Mouse (Mus musculus) CH12.LX (cell line): ENCODE measurements around the gene Tfap2e. TPM values are rescaled to one million over a fixed set of nuclear protein-coding genes. Genes with fewer than 3 reads are reported as not detected.

Source experiments
- DNase-seq: peaks from one replicate; pipeline ENCODE4 v3.0.0-alpha.2; 2013; ENCODE audit errors: extremely low read depth
- H3K27ac ChIP-seq: 2 replicates; pipeline ENCODE4 v1.5.1; 2012; ENCODE audit warnings: low read depth, mild to moderate bottlenecking, control low read depth, moderate library complexity; ENCODE audit not compliant: insufficient read depth
- H3K27me3 ChIP-seq: replicated peaks from 2 replicates; pipeline ENCODE3; 2012; ENCODE audit warnings: inconsistent platforms
- H3K36me3 ChIP-seq, 2 experiments: replicated peaks in 1 of 2; 2 replicates each; pipeline versions ENCODE3 to v1.6.1; 2012; ENCODE audit warnings: inconsistent platforms in 1 of 2, low read length in 1 of 2, mild to moderate bottlenecking in 1 of 2, mixed read lengths in 1 of 2, moderate library complexity in 1 of 2; ENCODE audit not compliant: control insufficient read depth in 1 of 2, insufficient read depth in 1 of 2
- H3K4me1 ChIP-seq, 2 experiments: 2 replicates each; pipeline ENCODE4 v1.6.1; 2012; ENCODE audit warnings: inconsistent platforms in 1 of 2, moderate library complexity in 1 of 2; ENCODE audit not compliant: insufficient read depth in 2 of 2, control insufficient read depth in 1 of 2
- H3K4me2 ChIP-seq: 2 replicates; pipeline ENCODE4 v1.6.1; 2012; ENCODE audit warnings: low read depth, mild to moderate bottlenecking, control low read depth; ENCODE audit not compliant: poor library complexity, insufficient read depth, severe bottlenecking
- H3K4me3 ChIP-seq, 3 experiments: fragments of 150-350 bp in 1 of 3; sonication (generic) in 1 of 3; replicated peaks in 1 of 3; 2 replicates each; pipeline versions ENCODE3 to v1.5.1; 2011 to 2012; ENCODE audit warnings: low read depth in 2 of 3, low read length in 2 of 3, mild to moderate bottlenecking in 2 of 3, moderate library complexity in 2 of 3, control low read depth in 1 of 3, improper control_type of control experiment in 1 of 3, inconsistent platforms in 1 of 3, mixed read lengths in 1 of 3; ENCODE audit not compliant: poor library complexity in 1 of 3
- H3K79me2 ChIP-seq: replicated peaks from 2 replicates; pipeline ENCODE4 v1.6.1; 2012; ENCODE audit warnings: mild to moderate bottlenecking, moderate library complexity; ENCODE audit not compliant: control insufficient read depth, poor library complexity, insufficient read depth, severe bottlenecking; ENCODE audit errors: extremely low read depth
- H3K9ac ChIP-seq: 2 replicates; pipeline ENCODE4 v1.6.1; 2012; ENCODE audit warnings: low read depth, mild to moderate bottlenecking, control low read depth, moderate library complexity; ENCODE audit not compliant: insufficient read depth
- H3K9me3 ChIP-seq: replicated peaks from 2 replicates; pipeline ENCODE3; 2012; ENCODE audit warnings: low read length, inconsistent platforms, mixed read lengths
- EP300 ChIP-seq: IDR thresholded peaks from 2 replicates; pipeline ENCODE4 v1.6.1; 2011; ENCODE audit warnings: low read length, improper control_type of control experiment
- JUND ChIP-seq: conservative IDR thresholded peaks from 2 replicates; pipeline ENCODE4 v1.6.1; 2011; ENCODE audit warnings: low read depth, low read length, improper control_type of control experiment
- MAZ ChIP-seq: IDR thresholded peaks from 2 replicates; pipeline ENCODE4 v1.6.1; 2012; ENCODE audit warnings: low read depth, mild to moderate bottlenecking, inconsistent platforms, low read length, improper control_type of control experiment, moderate library complexity
- MEF2A ChIP-seq: IDR thresholded peaks from 2 replicates; pipeline ENCODE4 v1.6.1; 2014; ENCODE audit warnings: low read depth, mild to moderate bottlenecking, inconsistent platforms, low read length, improper control_type of control experiment, borderline replicate concordance
- MYC ChIP-seq: IDR thresholded peaks from 2 replicates; pipeline ENCODE4 v1.6.1; 2011; ENCODE audit warnings: low read depth, mild to moderate bottlenecking, improper control_type of control experiment, low read length
- POLR2A ChIP-seq: IDR thresholded peaks from 2 replicates; pipeline ENCODE4 v1.6.1; 2011; ENCODE audit warnings: low read depth, mild to moderate bottlenecking, improper control_type of control experiment, low read length
- RAD21 ChIP-seq: IDR thresholded peaks from 2 replicates; pipeline ENCODE4 v1.6.1; 2011; ENCODE audit warnings: low read depth, mild to moderate bottlenecking, low read length, improper control_type of control experiment, moderate library complexity
- RCOR1 ChIP-seq: conservative IDR thresholded peaks from 2 replicates; pipeline ENCODE4 v1.6.1; 2012; ENCODE audit warnings: low read depth, mild to moderate bottlenecking, inconsistent platforms, low read length, improper control_type of control experiment
- TCF12 ChIP-seq: IDR thresholded peaks from 2 replicates; pipeline ENCODE4 v1.6.1; 2014; ENCODE audit warnings: low read depth, mild to moderate bottlenecking, inconsistent platforms, low read length, improper control_type of control experiment
- ZKSCAN1 ChIP-seq: IDR thresholded peaks from 2 replicates; pipeline ENCODE4 v1.6.1; 2012; ENCODE audit warnings: low read depth, inconsistent platforms, low read length, improper control_type of control experiment, borderline replicate concordance
- dilution Hi-C: fragments of 300-500 bp; cut with MboI; formaldehyde crosslinking; loops from 2 replicates; pipeline ENCODE4 v1.14.3; 2020; ENCODE audit warnings: low sequenced_read_pairs; ENCODE audit not compliant: extremely low pct_unique_long_range_greater_than_20kb, extremely low pct_ligation_motif_present
- in situ Hi-C: fragments of 300-500 bp; cut with MboI; formaldehyde crosslinking; loops from 3 replicates; pipeline ENCODE4 v1.14.3; 2019; ENCODE audit warnings: low sequenced_read_pairs, low pct_ligation_motif_present, low pct_unique_long_range_greater_than_20kb, mixed read lengths
- polyA plus RNA-seq: library from polyadenylated mRNA; unstranded; fragments of >175 nt; gene quantifications from 2 replicates; pipeline ENCODE4 v1.2.1, GENCODE M21; 2012; ENCODE audit warnings: low read depth; ENCODE audit not compliant: insufficient read length
- total RNA-seq, 2 experiments: library from RNA; depleted of rRNA; stranded (reverse); fragments of 300-350 nt in 1 of 2; fragments of >200 nt in 1 of 2; gene quantifications; 2 replicates each; pipeline ENCODE4 v1.2.3; 2012 to 2014

Gene Tfap2e
- total and polyA plus RNA-seq, 3 experiments = not detected

- dilution Hi-C loops (no loop called here), in situ Hi-C loops (no loop called here)
Measured at GRCm38 (mm10) chr4:126696908-126697307, 39.1 kb downstream of the Tfap2e start.

GRCm38 (mm10) chr4:126693021-126693420 is 43.0 kb downstream of the Tfap2e start:
- Histone ChIP-seq H3K36me3 (peaks cover 24 to 82% of the 10 kb centered on the region in 2 experiments), H3K27me3 (no peaks in the 10 kb centered on the region), H3K4me2 (no peak overlapping the region), H3K27ac (peak overlapping the region; percentile 32; the same call in 1 of the 2 replicates), H3K4me3 (peak overlapping the region in 1 of 3 experiments; percentile 4), H3K9ac (no peak overlapping the region; the same call in 1 of the 2 replicates), H3K9me3 (no peaks in the 10 kb centered on the region), H3K4me1 (peaks cover 3 to 52% of the 10 kb centered on the region in 2 experiments), H3K79me2 (peaks cover 13% of the 10 kb centered on the region)
- no peak for DNase-seq
- in situ Hi-C loops = no loop called here
- TF ChIP-seq RAD21 (no peak), TCF12 (0 out of 2 replicates have a peak, but pooled peaks have one; percentile 19), POLR2A (no peak)
- dilution Hi-C loops = no loop called here

More at GRCm38 (mm10) chr4:126696908-126697307, 39.1 kb downstream of the Tfap2e start:
- Histone ChIP-seq H3K4me1 (peaks cover 3 to 49% of the 10 kb centered on the region in 2 experiments), H3K27me3 (no peaks in the 10 kb centered on the region), H3K27ac (no peak overlapping the region), H3K79me2 (peaks cover 15% of the 10 kb centered on the region), H3K36me3 (peaks cover 26 to 79% of the 10 kb centered on the region in 2 experiments), H3K4me2 (no peak overlapping the region), H3K4me3 (no peak overlapping the region), H3K9ac (no peak overlapping the region), H3K9me3 (no peaks in the 10 kb centered on the region)
- no peak for DNase-seq
- TF ChIP-seq EP300 (no peak), MYC (no peak), RAD21 (no peak), MAZ (no peak)

GRCm38 (mm10) chr4:126689457-126689856 is 46.6 kb downstream of the Tfap2e start:
- dilution Hi-C loops = no loop called here

More at GRCm38 (mm10) chr4:126689457-126689856, 46.6 kb downstream of the Tfap2e start:
- H3K9ac ChIP-seq = no peak overlapping the region
- H3K9me3 ChIP-seq = no peaks in the 10 kb centered on the region
- H3K79me2 ChIP-seq = peaks cover 16% of the 10 kb centered on the region
- peaks cover 3 to 28% of the 10 kb centered on the region in 2 experiments for H3K4me1 ChIP-seq
- H3K27me3 ChIP-seq = no peaks in the 10 kb centered on the region
- H3K27ac ChIP-seq = no peak overlapping the region
- H3K36me3 ChIP-seq = peaks cover 46 to 86% of the 10 kb centered on the region in 2 experiments
- in situ Hi-C loops = no loop called here
- no peak overlapping the region for H3K4me3 ChIP-seq
- TF ChIP-seq RAD21 = no peak
- TF ChIP-seq RCOR1 = no peak
- TF ChIP-seq POLR2A = no peak
- no peak for TF ChIP-seq ZKSCAN1
- no peak for TF ChIP-seq EP300
- no peak for TF ChIP-seq JUND
- no peak for TF ChIP-seq MEF2A
- TF ChIP-seq, all 38 proteins: peak for 0
- DNase-seq = no peak
- H3K4me2 ChIP-seq = no peak overlapping the region
